Mouse (Mus musculus) midbrain, embryonic 13.5 days (tissue): ENCODE results near the gene Epb41l1. TPM values are rescaled to one million over a fixed set of nuclear protein-coding genes. Genes with fewer than 3 reads are reported as not detected.

Experiments
- ATAC-seq: fragments of 200-750 bp; cut with Nextera tagmentation; 2 replicates; pipeline ENCODE4 v1.8.0; 2017; ENCODE audit warnings: mild to moderate bottlenecking, moderate TSS enrichment, moderate library complexity
- H3K27ac ChIP-seq: fragments of 300-500 bp; sonication (generic); 2 replicates; pipeline ENCODE4 v1.5.1; 2015; ENCODE audit warnings: inconsistent platforms, mild to moderate bottlenecking, moderate library complexity
- H3K27me3 ChIP-seq: fragments of 300-500 bp; sonication (generic); 2 replicates; pipeline ENCODE4 v1.6.1; 2015; ENCODE audit warnings: mild to moderate bottlenecking, inconsistent platforms
- H3K36me3 ChIP-seq: fragments of 300-500 bp; sonication (generic); 2 replicates; pipeline ENCODE4 v1.6.1; 2015; ENCODE audit warnings: mild to moderate bottlenecking, inconsistent platforms
- H3K4me1 ChIP-seq: fragments of 300-500 bp; sonication (generic); replicated peaks from 2 replicates; pipeline ENCODE4 v1.6.1; 2015; ENCODE audit warnings: inconsistent platforms
- H3K4me2 ChIP-seq: fragments of 300-500 bp; sonication (generic); replicated peaks from 2 replicates; pipeline ENCODE4 v1.6.1; 2015; ENCODE audit warnings: moderate library complexity, mild to moderate bottlenecking, inconsistent platforms
- H3K4me3 ChIP-seq: fragments of 300-500 bp; sonication (generic); replicated peaks from 2 replicates; pipeline ENCODE4 v1.5.1; 2015; ENCODE audit warnings: mild to moderate bottlenecking, inconsistent platforms
- H3K9ac ChIP-seq: fragments of 300-500 bp; sonication (generic); replicated peaks from 2 replicates; pipeline ENCODE4 v1.6.1; 2015; ENCODE audit warnings: mild to moderate bottlenecking, inconsistent platforms
- H3K9me3 ChIP-seq: fragments of 300-500 bp; sonication (generic); 2 replicates; pipeline ENCODE4 v1.6.1; 2016; ENCODE audit warnings: mild to moderate bottlenecking, inconsistent platforms
- WGBS: fragments of 180-500 bp; shearing (Covaris S2); methylation state at CpG from one replicate; pipeline ENCODE4 v1.1.7; 2015; 5-methylcytosine and 5-hydroxymethylcytosine counted together
- polyA plus RNA-seq: library from polyadenylated mRNA; unstranded; fragments of >200 nt; fragmentation: Nextera tagmentation; extraction: Ambion mirVana; gene quantifications from 2 replicates; pipeline ENCODE4 v1.2.1, GENCODE M21; 2015

Gene Epb41l1
- polyA plus RNA-seq, 1 experiment from 2014 or later, result 11.9 TPM

DNA sequence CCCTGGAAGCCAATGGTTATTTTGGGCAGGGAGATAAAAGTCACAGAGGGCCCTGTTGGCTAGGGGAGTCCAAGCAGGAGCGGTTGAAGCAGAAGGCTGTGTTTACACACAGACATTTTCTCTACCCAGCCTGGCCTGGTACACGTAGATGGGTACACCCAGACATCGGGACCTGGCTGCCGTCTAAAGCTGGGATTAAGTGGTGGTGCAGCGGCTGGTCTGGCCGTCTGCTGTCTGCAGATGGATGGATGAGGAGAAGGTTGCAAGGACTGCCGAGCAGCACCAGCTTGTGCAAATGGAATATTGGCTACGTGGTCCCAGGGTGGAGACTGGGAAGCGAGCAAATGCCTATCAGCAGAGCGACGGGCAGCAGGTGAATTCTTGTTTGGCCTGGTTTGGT lies 46.8 kb downstream of the Epb41l1 start:
- H3K4me1 ChIP-seq, result peaks cover 7% of the 10 kb centered on the region
- H3K4me2 ChIP-seq, result no peak overlapping the region
- 88% methylated on average over 11 of the region's 11 CpGs for WGBS
- no peak overlapping the region for H3K9ac ChIP-seq
- H3K9me3 ChIP-seq, result no peaks in the 10 kb centered on the region
- ATAC-seq, result no peak
- no peak overlapping the region for H3K4me3 ChIP-seq
- H3K36me3 ChIP-seq, result peaks cover 3% of the 10 kb centered on the region
- H3K27ac ChIP-seq, result no peak overlapping the region
- no peaks in the 10 kb centered on the region; the same call in 1 of the 2 replicates for H3K27me3 ChIP-seq

DNA sequence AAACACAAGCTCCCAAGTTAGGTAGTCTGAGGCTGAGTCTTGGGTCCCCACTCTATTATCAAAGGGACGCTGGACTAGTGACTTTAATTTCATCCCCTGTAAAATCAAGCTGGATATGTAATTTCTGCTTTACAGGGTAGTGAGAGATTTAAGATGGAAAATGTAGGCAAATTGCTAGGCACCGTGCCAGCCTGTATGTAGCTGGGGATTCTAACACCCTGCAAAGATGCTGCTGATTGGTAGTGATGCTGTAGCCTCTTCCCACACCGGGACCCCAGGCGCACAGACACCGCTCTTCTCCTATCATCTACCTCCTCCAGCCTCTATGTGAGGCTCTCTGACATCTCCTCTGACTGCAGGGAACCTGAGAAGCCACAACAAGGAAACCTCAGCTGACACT lies 48.2 kb downstream of the Epb41l1 start:
- 0 out of 2 replicates have a peak, but pooled peaks cover 2% of the 10 kb centered on the region for H3K27me3 ChIP-seq
- H3K36me3 ChIP-seq, result peaks cover 3% of the 10 kb centered on the region
- H3K4me2 ChIP-seq, result no peak overlapping the region
- 88% methylated on average over 5 of the region's 5 CpGs for WGBS
- ATAC-seq, result no peak
- no peak overlapping the region for H3K4me3 ChIP-seq
- H3K4me1 ChIP-seq, result peaks cover 4% of the 10 kb centered on the region
- H3K9me3 ChIP-seq, result no peaks in the 10 kb centered on the region
- no peak overlapping the region for H3K9ac ChIP-seq
- no peak overlapping the region for H3K27ac ChIP-seq

DNA sequence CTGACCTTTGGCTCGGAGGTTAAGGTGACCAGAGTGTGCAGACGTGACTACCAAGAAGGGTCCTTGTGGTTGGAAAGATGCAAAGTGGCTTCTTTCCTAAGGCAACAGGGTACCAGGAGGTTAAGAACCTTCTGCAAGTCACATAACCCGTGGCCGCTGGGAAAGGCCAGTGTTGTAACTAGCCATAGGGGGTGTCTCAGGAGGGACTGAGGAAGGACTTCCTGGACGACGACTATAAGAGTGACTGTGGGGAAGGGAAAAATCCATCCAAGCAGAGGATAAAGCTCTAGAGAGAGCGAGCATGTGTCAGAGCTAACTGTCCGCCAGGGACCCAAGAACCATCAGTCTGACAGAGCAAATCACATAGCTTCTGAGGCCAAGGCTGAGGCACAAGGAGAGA lies 48.8 kb downstream of the Epb41l1 start:
- no peak overlapping the region for H3K27ac ChIP-seq
- H3K4me1 ChIP-seq, result peaks cover 10% of the 10 kb centered on the region
- H3K4me3 ChIP-seq, result no peak overlapping the region
- H3K4me2 ChIP-seq, result no peak overlapping the region
- no peak overlapping the region for H3K9ac ChIP-seq
- H3K27me3 ChIP-seq, result 0 out of 2 replicates have a peak, but pooled peaks cover 2% of the 10 kb centered on the region
- ATAC-seq, result no peak
- peaks cover 3% of the 10 kb centered on the region for H3K36me3 ChIP-seq
- 71% methylated on average over 8 of the region's 8 CpGs for WGBS
- no peaks in the 10 kb centered on the region for H3K9me3 ChIP-seq

DNA sequence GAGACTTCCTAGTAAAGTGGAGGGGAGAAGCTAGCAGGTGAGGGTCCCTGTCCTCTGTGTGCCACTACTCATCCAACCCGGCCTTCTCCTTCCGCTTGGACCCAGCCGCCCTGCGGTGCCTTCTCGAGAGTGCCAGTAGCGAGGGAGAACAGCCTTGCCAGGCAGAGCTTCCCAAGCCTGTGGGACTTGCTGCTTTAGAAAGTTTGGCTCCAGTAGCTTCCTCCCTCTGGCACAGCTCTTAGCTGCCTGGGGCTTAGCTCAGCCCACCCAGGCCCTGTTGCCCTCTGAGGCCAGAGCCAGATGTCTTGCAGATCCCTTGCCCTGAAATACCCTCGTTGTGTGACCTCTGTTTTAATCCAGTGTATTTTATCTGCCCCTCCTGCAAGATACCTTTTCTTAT lies 50.2 kb downstream of the Epb41l1 start:
- no peak for ATAC-seq
- Histone ChIP-seq H3K27me3 (0 out of 2 replicates have a peak, but pooled peaks cover 2% of the 10 kb centered on the region), H3K4me1 (peaks cover 21% of the 10 kb centered on the region), H3K36me3 (peaks cover 3% of the 10 kb centered on the region), H3K27ac (no peak overlapping the region), H3K9me3 (no peaks in the 10 kb centered on the region), H3K4me2 (no peak overlapping the region), H3K4me3 (no peak overlapping the region), H3K9ac (no peak overlapping the region)
- WGBS, result 86% methylated on average over 7 of the region's 7 CpGs

DNA sequence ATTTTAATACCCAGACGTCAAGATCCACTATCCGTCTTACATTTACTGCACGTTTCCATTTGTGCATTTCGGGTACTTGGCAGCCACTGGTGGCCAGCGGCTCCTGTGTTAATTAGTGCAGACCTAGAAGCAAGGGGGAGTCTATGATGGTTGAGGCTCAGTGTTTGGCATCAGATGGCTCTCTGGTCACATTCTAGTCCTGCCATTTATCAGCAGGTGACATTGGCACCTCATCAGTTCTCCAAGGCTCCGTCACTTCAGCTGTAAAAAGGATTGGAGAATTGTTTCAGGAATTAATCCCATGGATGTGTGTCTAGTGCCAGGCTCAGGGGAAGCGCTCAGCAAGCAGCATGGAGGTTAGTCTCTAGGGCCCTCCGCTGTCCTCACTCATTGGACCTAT lies 51.6 kb downstream of the Epb41l1 start:
- H3K4me2 ChIP-seq, result no peak overlapping the region
- no peak overlapping the region for H3K9ac ChIP-seq
- no peak overlapping the region for H3K27ac ChIP-seq
- peaks cover 3% of the 10 kb centered on the region; the same call in 1 of the 2 replicates for H3K36me3 ChIP-seq
- H3K4me1 ChIP-seq, result peaks cover 35% of the 10 kb centered on the region
- 0 out of 2 replicates have a peak, but pooled peaks cover 2% of the 10 kb centered on the region for H3K27me3 ChIP-seq
- WGBS, result 90% methylated on average over 8 of the region's 8 CpGs
- no peak overlapping the region for H3K4me3 ChIP-seq
- no peak for ATAC-seq
- no peaks in the 10 kb centered on the region for H3K9me3 ChIP-seq

DNA sequence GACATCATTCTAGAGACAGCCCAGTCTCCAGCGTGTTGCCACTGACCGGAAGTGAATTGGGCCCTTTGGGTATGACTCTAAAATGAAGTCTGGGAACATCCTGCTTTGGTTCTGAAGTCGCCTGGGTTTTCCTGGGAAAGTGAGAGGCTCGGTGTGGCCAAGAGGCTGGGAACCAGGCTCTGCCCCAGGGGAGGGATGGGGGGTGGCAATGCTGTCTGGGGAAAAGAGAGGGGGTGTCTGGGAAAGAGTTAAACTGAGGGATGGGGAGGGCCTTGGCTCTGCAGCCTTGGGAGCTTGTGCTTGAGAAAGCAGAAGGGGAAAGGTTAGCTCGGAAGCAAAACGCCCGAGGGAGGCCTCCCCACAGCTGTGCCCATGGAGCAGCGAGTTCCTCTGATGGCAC lies 53.0 kb downstream of the Epb41l1 start:
- 71% methylated on average over 8 of the region's 8 CpGs for WGBS
- Histone ChIP-seq H3K4me2 (no peak overlapping the region), H3K9ac (no peak overlapping the region), H3K4me1 (peaks cover 39% of the 10 kb centered on the region), H3K4me3 (no peak overlapping the region), H3K9me3 (no peaks in the 10 kb centered on the region), H3K27me3 (0 out of 2 replicates have a peak, but pooled peaks cover 2% of the 10 kb centered on the region), H3K36me3 (peaks cover 3% of the 10 kb centered on the region; the same call in 1 of the 2 replicates), H3K27ac (no peak overlapping the region)
- no peak for ATAC-seq

DNA sequence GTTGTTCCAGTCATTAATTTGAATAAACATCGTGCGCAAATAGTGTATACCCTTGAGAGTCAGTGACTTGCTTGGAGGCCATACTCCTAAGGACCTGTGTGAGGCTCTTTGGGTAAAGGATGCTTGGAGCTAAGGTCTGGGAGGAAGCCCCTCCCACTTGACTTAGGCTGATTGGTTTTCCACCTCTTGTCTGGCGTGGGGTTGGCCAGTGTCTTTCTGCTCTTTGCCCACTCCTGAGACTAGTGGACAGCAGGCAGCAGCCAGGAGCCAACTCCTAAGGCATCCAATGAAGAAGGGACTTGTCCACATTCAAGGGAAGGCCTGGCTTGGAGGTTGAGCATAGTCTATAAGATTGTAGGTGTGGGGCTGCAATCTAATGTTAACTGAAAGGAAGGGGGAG lies 53.4 kb downstream of the Epb41l1 start:
- 51% methylated on average over 3 of the region's 3 CpGs for WGBS
- H3K4me2 ChIP-seq, result no peak overlapping the region

DNA sequence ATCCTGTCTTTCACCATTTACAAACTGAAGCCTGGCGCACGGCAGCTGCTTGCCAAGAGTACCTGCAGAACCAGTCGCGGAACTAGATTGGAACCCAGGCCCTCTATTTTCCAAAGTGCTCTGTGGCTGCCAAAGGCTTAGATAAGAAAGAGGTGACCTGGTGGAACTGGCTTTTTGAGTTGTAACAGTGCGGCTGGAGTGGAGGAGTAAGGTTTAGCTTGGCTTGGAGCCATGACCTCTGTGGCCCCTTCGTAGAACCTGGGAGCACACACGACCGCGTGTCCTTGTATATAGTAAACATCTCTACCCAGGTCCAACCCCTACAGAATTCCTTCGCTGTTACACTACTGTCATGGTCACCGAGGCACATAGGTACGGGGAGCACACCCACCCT lies 54.2 kb downstream of the Epb41l1 start:
- Histone ChIP-seq H3K4me2 (peak overlapping the region; percentile 96), H3K27me3 (0 out of 2 replicates have a peak, but pooled peaks cover 2% of the 10 kb centered on the region), H3K36me3 (peaks cover under 1% of the 10 kb centered on the region; the same call in 1 of the 2 replicates), H3K9me3 (no peaks in the 10 kb centered on the region), H3K9ac (peak overlapping the region; percentile 94), H3K4me1 (peaks cover 42% of the 10 kb centered on the region), H3K27ac (0 out of 2 replicates have a peak overlapping the region, but pooled peaks have one; percentile 65), H3K4me3 (peak overlapping the region; percentile 65)
- 28% methylated on average over 12 of the region's 12 CpGs for WGBS
- peak; percentile 49 for ATAC-seq

More for the DNA sequence above, 53.4 kb downstream of the Epb41l1 start:
- H3K4me1 ChIP-seq, result peaks cover 39% of the 10 kb centered on the region
- no peak overlapping the region for H3K9ac ChIP-seq
- ATAC-seq, result peak; percentile 18; the same call in 1 of the 2 replicates
- H3K36me3 ChIP-seq, result peaks cover 3% of the 10 kb centered on the region; the same call in 1 of the 2 replicates
- 0 out of 2 replicates have a peak, but pooled peaks cover 2% of the 10 kb centered on the region for H3K27me3 ChIP-seq
- no peaks in the 10 kb centered on the region for H3K9me3 ChIP-seq
- no peak overlapping the region for H3K27ac ChIP-seq
- no peak overlapping the region for H3K4me3 ChIP-seq

DNA sequence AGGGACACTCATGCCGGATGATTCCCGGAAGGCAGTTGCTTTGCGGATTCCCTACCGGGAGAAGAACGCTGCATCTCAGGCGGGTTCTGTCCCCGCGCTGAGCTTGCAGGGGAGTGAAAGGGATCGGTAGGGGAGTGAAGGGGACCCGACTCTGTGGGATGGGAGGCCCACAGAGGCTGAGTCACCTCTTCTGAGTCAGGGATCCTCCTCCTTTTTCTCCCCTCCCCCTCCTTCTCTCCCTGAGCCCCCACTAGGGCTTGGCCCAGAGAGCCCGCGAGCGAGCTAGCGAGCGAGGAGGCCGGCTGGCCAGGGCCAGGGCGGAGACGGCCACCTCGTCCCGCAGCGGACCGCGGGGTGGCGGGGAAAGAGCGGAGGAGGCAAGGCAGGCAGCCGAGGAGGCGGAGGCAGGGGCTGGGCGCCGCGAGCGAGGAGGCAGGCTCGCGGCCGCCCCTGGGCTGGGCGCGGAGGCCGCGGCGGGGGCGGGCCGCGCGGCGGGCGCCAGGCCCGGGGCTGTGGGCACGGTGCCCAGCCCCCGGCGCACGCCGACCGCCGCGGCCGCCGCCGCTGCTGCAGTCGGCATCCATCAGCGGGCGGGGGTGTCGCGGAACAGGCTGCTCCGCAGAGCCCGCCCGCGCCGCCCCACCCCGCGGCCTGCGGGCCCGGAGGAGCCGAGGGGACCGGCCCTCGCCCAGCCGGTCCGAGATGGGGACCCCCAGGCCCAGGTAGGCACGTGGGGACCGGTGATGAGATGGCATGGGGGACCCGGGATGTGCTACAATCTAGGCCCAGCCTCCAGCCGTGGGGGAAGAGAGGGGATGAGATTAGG lies 54.8 kb downstream of the Epb41l1 start:
- 0 out of 2 replicates have a peak, but pooled peaks cover 2% of the 10 kb centered on the region for H3K27me3 ChIP-seq
- peaks cover 43% of the 10 kb centered on the region for H3K4me1 ChIP-seq
- peak overlapping the region; percentile 65 for H3K4me3 ChIP-seq
- H3K9ac ChIP-seq, result peak overlapping the region; percentile 94
- ATAC-seq, result peak; percentile 81
- H3K36me3 ChIP-seq, result no peaks in the 10 kb centered on the region
- WGBS, result under 1% methylated on average over 48 of the region's 80 CpGs
- H3K9me3 ChIP-seq, result no peaks in the 10 kb centered on the region
- peak overlapping the region; percentile 65 for H3K27ac ChIP-seq
- peak overlapping the region; percentile 96 for H3K4me2 ChIP-seq

DNA sequence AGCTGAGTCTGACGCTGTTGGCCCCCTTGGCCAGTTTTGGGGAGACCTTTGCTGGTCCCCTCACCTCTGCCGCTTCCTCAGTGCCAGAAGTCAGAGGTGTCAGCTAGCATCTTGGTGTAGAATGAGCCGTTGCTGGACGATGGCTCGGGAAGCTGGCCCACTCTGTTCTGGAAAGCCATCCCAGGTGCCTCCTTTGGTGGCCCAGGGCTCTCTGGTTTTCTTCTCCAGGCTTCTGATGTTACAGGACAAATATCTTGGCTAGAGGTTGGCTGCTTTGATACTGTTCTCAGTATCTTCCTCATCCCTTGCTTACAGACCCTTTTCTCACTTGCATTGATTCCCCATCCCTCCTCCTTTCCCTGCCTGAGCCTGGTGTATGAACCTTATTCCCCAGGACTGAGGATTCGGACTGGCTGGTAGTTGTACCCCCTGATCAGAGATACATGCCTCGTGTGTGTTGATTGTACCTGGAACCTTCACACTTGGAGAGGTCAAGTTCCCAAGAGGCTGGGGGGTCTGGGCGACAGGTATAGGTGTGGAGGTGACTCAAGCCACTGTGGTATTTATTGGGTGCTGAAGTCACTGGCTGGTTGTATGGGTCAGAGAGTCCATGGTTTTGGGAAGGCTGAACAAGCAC lies 55.5 kb downstream of the Epb41l1 start:
- peaks cover 43% of the 10 kb centered on the region for H3K4me1 ChIP-seq
- H3K4me2 ChIP-seq, result peak overlapping the region; percentile 96
- no peaks in the 10 kb centered on the region for H3K9me3 ChIP-seq
- H3K9ac ChIP-seq, result peak overlapping the region; percentile 94
- H3K27me3 ChIP-seq, result 0 out of 2 replicates have a peak, but pooled peaks cover 2% of the 10 kb centered on the region
- no peak; the same call in 1 of the 2 replicates for ATAC-seq
- H3K36me3 ChIP-seq, result no peaks in the 10 kb centered on the region
- H3K27ac ChIP-seq, result 0 out of 2 replicates have a peak overlapping the region, but pooled peaks have one; percentile 56
- 19% methylated on average over 8 of the region's 8 CpGs for WGBS
- H3K4me3 ChIP-seq, result peak overlapping the region; percentile 65

DNA sequence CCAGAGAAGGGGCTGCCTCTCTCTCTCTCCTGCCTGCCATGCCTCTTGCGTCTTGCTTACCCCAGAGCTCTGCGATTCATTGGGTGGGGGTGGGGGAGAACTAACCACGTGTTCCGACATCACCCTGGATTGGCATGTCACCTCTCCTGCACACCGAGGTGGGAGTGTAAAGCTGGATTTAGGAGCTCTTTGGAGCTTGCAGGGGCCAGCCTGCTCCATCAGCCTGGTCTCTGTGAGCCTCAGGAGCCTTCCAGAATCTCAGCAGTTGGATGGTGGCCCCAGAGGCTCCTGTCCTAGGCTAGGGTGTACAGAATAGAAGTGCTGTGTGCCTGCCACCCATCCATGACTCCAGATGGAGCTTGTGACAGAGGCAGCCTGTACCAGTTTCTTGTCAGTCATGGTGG lies 56.0 kb downstream of the Epb41l1 start:
- H3K9me3 ChIP-seq, result no peaks in the 10 kb centered on the region
- peak overlapping the region; percentile 96; the same call in 1 of the 2 replicates for H3K4me2 ChIP-seq
- no peak overlapping the region for H3K27ac ChIP-seq
- 0 out of 2 replicates have a peak, but pooled peaks cover 2% of the 10 kb centered on the region for H3K27me3 ChIP-seq
- no peak for ATAC-seq
- H3K36me3 ChIP-seq, result no peaks in the 10 kb centered on the region
- H3K4me1 ChIP-seq, result peaks cover 43% of the 10 kb centered on the region
- WGBS, result 41% methylated on average over 5 of the region's 5 CpGs
- H3K9ac ChIP-seq, result no peak overlapping the region
- H3K4me3 ChIP-seq, result peak overlapping the region; percentile 65
